Mouse (Mus musculus) brain, embryonic 14.5 days (tissue): Measurements from ENCODE around the gene Ppp3ca.

Experiments used
- CTCF ChIP-seq: fragments of 200-500 bp; IDR thresholded peaks from 2 replicates; pipeline ENCODE4 v1.5.1; 2012; ENCODE audit warnings: inconsistent platforms, mild to moderate bottlenecking, moderate library complexity, borderline replicate concordance; ENCODE audit not compliant: insufficient read depth, insufficient read length; ENCODE audit errors: extremely low read depth
- POLR2A ChIP-seq: fragments of 200-500 bp; IDR thresholded peaks from 2 replicates; pipeline ENCODE4 v1.6.1; 2012; ENCODE audit warnings: mild to moderate bottlenecking, inconsistent platforms, borderline replicate concordance; ENCODE audit not compliant: poor library complexity, insufficient read depth, insufficient read length, severe bottlenecking; ENCODE audit errors: extremely low read depth

DNA sequence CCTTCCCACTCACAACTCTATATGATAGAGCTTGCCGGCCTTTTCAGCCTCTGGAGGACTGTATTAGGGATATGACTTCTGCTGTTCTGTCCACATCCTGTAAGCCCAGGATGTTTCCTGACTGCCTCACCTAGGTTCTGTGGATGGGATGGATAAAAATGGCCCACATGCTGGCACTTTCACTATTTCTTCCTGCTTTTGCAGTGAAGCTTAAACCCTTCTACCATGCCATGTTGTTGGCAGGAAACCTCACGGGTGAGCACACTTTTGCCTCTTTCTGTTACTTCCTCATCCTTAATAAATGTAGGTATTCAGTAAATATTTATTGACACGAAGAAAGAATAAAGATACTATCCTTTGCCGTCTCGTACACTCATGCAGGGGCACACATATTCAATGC, 48.5 kb downstream of the Ppp3ca start:
- no peak for TF ChIP-seq CTCF
- no peak for TF ChIP-seq POLR2A
